Mouse (Mus musculus): ENCODE results near the gene Fam198a.

GRCm38 (mm10) chr9:121995077-121995476 lies 44.3 kb downstream of the Fam198a start:
- TF ChIP-seq POLR2A (IDR thresholded peaks at IDR 0.05; ENCODE audit: insufficient read depth, low read depth, low read length) (no peak), CTCF (IDR thresholded peaks at IDR 0.05; ENCODE audit: insufficient read depth, low read depth, low read length) (no peak)

All from olfactory bulb, adult 2 months (tissue).